Mouse (Mus musculus) left cerebral cortex, adult 18-20 months (tissue): ENCODE data around the gene 4632433K11Rik. TPM values are rescaled to one million over a fixed set of nuclear protein-coding genes. Genes with fewer than 3 reads are reported as not detected.
"Not testable (repeated sequence)": the region's sequence is repeated elsewhere in the genome, so short reads cannot be mapped to it uniquely, and the experiment has no call there.

ENCODE experiments used
- DNase-seq, 2 experiments: peaks; one replicate each; pipeline ENCODE4 v3.0.0; 2021 to 2022; ENCODE audit warnings: low spot score in 2 of 2, mixed read lengths in 1 of 2
- total RNA-seq, 2 experiments: library from RNA; stranded (reverse); gene quantifications; 2 replicates each; pipeline ENCODE4 v1.2.3; 2021

The 4632433K11Rik gene
- total RNA-seq, 2 experiments from 2014 or later = not detected

GRCm38 (mm10) chr7:5053456-5054179 is 19.7 kb downstream of the 4632433K11Rik start:
- DNase-seq = peak in 1 of 2 experiments; percentile 55

- peak; percentile 53 to 60 for DNase-seq
Observed at GRCm38 (mm10) chr7:5056651-5057263, 22.8 kb downstream of the 4632433K11Rik start.

- DNase-seq = no peak
Observed at GRCm38 (mm10) chr7:5057381-5057780, 23.5 kb downstream of the 4632433K11Rik start.

GRCm38 (mm10) chr7:5057804-5058203 is 23.9 kb downstream of the 4632433K11Rik start:
- no peak for DNase-seq

- DNase-seq = no peak
Observed at GRCm38 (mm10) chr7:5058631-5059030, 24.7 kb downstream of the 4632433K11Rik start.

GRCm38 (mm10) chr7:5059421-5059820 is 25.5 kb downstream of the 4632433K11Rik start:
- DNase-seq = no peak

GRCm38 (mm10) chr7:5060239-5060731 is 26.4 kb downstream of the 4632433K11Rik start:
- peak; percentile 70 to 75 for DNase-seq

- DNase-seq = peak; percentile 99 to 100
Observed at GRCm38 (mm10) chr7:5060944-5061773, 27.2 kb downstream of the 4632433K11Rik start.

- DNase-seq = peak; percentile 91 to 92
Observed at GRCm38 (mm10) chr7:5061774-5062359, 27.9 kb downstream of the 4632433K11Rik start, which contains the start of gene U2af2. U2af2 (plus strand) TSS chr7:5062143.

GRCm38 (mm10) chr7:5062360-5063001 is 28.6 kb downstream of the 4632433K11Rik start:
- DNase-seq = peak in 1 of 2 experiments; percentile 72

GRCm38 (mm10) chr7:5064886-5065285 is 31.0 kb downstream of the 4632433K11Rik start:
- no peak for DNase-seq

- DNase-seq = no peak
Observed at GRCm38 (mm10) chr7:5073586-5073985, 39.7 kb downstream of the 4632433K11Rik start.

- no peak for DNase-seq
Observed at GRCm38 (mm10) chr7:5074984-5075383, 41.1 kb downstream of the 4632433K11Rik start.

GRCm38 (mm10) chr7:5076931-5077330 is 43.0 kb downstream of the 4632433K11Rik start:
- no peak for DNase-seq

- not testable (repeated sequence) for DNase-seq
Observed at GRCm38 (mm10) chr7:5079365-5080009, 45.6 kb downstream of the 4632433K11Rik start.

GRCm38 (mm10) chr7:5080010-5080751 is 46.3 kb downstream of the 4632433K11Rik start, which contains the start of gene Epn1:
Epn1 (plus strand) TSS chr7:5080235.
- peak; percentile 98 for DNase-seq

- no peak for DNase-seq
Observed at GRCm38 (mm10) chr7:5080815-5081214, 46.9 kb downstream of the 4632433K11Rik start.

GRCm38 (mm10) chr7:5081241-5081640 is 47.3 kb downstream of the 4632433K11Rik start:
- no peak for DNase-seq

- no peak for DNase-seq
Observed at GRCm38 (mm10) chr7:5081939-5082338, 48.0 kb downstream of the 4632433K11Rik start.
